Comparison of ENCODE assay signal across 8 mouse cellular contexts in genomic region chr13:37963354-37964007, GRCm38 (mm10). TPM values are rescaled to one million over a fixed set of nuclear protein-coding genes. Genes with fewer than 3 reads are reported as not detected.
DNase-seq lines count a peak whose midpoint lies in the region; ATAC-seq and TF ChIP-seq lines count a peak whose summit lies in the region.

No protein-coding gene starts in this region.

- intact Hi-C loops in gastrocnemius, adult 2 months (cut with DNase I): no loop called here

- peak overlapping the region; percentile 46 for H3K4me2 ChIP-seq in hindbrain, embryonic 16.5 days (ENCODE audit: low read length)

- H3K4me1 ChIP-seq in hindbrain, embryonic 16.5 days (ENCODE audit: control insufficient read depth, insufficient read depth, low read depth, low read length): peaks cover 11% of the 10 kb centered on the region

- H3K27me3 ChIP-seq in hindbrain, embryonic 16.5 days (replicated peaks; ENCODE audit: control insufficient read depth, insufficient read depth, low read length): no peaks in the 10 kb centered on the region

- no peaks in the 10 kb centered on the region for H3K9me3 ChIP-seq in hindbrain, embryonic 16.5 days (ENCODE audit: control insufficient read depth, low read length)

- under 1% methylated on average over 12 of the region's 12 CpGs for WGBS in hindbrain, embryonic 16.5 days

- peak; percentile 89 for DNase-seq in ZHBTc4 (ENCODE audit: low read depth, low spot score)
- peak; percentile 61 to 62 for DNase-seq in cerebellum, postnatal 36 days
- DNase-seq in gastrocnemius, adult 2 months: peak; percentile 76
- DNase-seq in left cerebral cortex, adult 11 months (ENCODE audit: low spot score): peak; percentile 68
- peak; percentile 76 to 88 for DNase-seq in lung, postnatal 4 days
- peak; percentile 93 for DNase-seq in retina, embryonic 14.5 days (ENCODE audit: low spot score)
- peak; percentile 70 for DNase-seq in urinary bladder, postnatal 25 days (ENCODE audit: low spot score)

- H3K4me3 ChIP-seq in gastrocnemius, adult 2 months: peak overlapping the region; percentile 71
- H3K4me3 ChIP-seq in hindbrain, embryonic 16.5 days (ENCODE audit: low read length): peak overlapping the region; percentile 31

- peak; percentile 92 for TF ChIP-seq CTCF in gastrocnemius, adult 2 months (IDR thresholded peaks at IDR 0.05)

- peak overlapping the region; percentile 9; the same call in 1 of the 2 replicates for H3K9ac ChIP-seq in hindbrain, embryonic 16.5 days (ENCODE audit: low read depth, low read length)

- H3K36me3 ChIP-seq in hindbrain, embryonic 16.5 days (ENCODE audit: control insufficient read depth, insufficient read depth, low read length): no peaks in the 10 kb centered on the region

- peak; percentile 43; the same call in 1 of the 2 replicates for ATAC-seq in hindbrain, embryonic 16.5 days

- peak overlapping the region; percentile 72 for H3K27ac ChIP-seq in gastrocnemius, adult 2 months
- no peak overlapping the region for H3K27ac ChIP-seq in hindbrain, embryonic 16.5 days (ENCODE audit: low read depth, low read length)

RNA-seq across cellular contexts. Expression of gene Ssr1, which starts 30.5 kb away (rescaled TPM):
- 10 to 100 TPM; 66.3 to 72.4 TPM for total RNA-seq in gastrocnemius, adult 2 months (2021)
- 66.5 and 67.3 TPM in 2 replicates for polyA plus RNA-seq in hindbrain, embryonic 16.5 days (2015; fragmentation: Nextera tagmentation; extraction: Ambion mirVana)
